Mouse (Mus musculus) heart, embryonic 12.5 days (tissue): ENCODE results near the gene B630019K06Rik. TPM values are rescaled to one million over a fixed set of nuclear protein-coding genes. Genes with fewer than 3 reads are reported as not detected.

Experiments used
- ATAC-seq: fragments of 200-750 bp; cut with Nextera tagmentation; 2 replicates; pipeline ENCODE4 v1.8.0; 2017; ENCODE audit warnings: moderate TSS enrichment, moderate library complexity; ENCODE audit not compliant: insufficient number of reproducible peaks, low FRiP score
- H3K27ac ChIP-seq: fragments of 300-500 bp; sonication (generic); 2 replicates; pipeline ENCODE4 v1.5.1; 2016; ENCODE audit warnings: mild to moderate bottlenecking, moderate library complexity; ENCODE audit not compliant: poor library complexity, severe bottlenecking
- H3K27me3 ChIP-seq: fragments of 300-500 bp; sonication (generic); replicated peaks from 2 replicates; pipeline ENCODE4 v1.6.1; 2016; ENCODE audit warnings: mild to moderate bottlenecking, moderate library complexity
- H3K36me3 ChIP-seq: fragments of 300-500 bp; sonication (generic); 2 replicates; pipeline ENCODE4 v1.6.1; 2016; ENCODE audit warnings: mild to moderate bottlenecking, moderate library complexity
- H3K4me1 ChIP-seq: fragments of 300-500 bp; sonication (generic); replicated peaks from 2 replicates; pipeline ENCODE4 v1.6.1; 2016; ENCODE audit warnings: mild to moderate bottlenecking
- H3K4me2 ChIP-seq: fragments of 300-500 bp; sonication (generic); 2 replicates; pipeline ENCODE4 v1.6.1; 2016; ENCODE audit warnings: mild to moderate bottlenecking, moderate library complexity
- H3K4me3 ChIP-seq: fragments of 300-500 bp; sonication (generic); 2 replicates; pipeline ENCODE4 v1.5.1; 2016; ENCODE audit warnings: mild to moderate bottlenecking
- H3K9ac ChIP-seq: fragments of 300-500 bp; sonication (generic); 2 replicates; pipeline ENCODE4 v1.6.1; 2016; ENCODE audit warnings: mild to moderate bottlenecking, moderate library complexity
- H3K9me3 ChIP-seq: fragments of 300-500 bp; sonication (generic); replicated peaks from 2 replicates; pipeline ENCODE4 v1.6.1; 2016; ENCODE audit warnings: mild to moderate bottlenecking, moderate library complexity
- WGBS: fragments of 180-500 bp; shearing (Covaris S2); methylation state at CpG from one replicate; pipeline ENCODE4 v1.1.7; 2016; 5-methylcytosine and 5-hydroxymethylcytosine counted together
- polyA plus RNA-seq: library from polyadenylated mRNA; unstranded; fragments of >200 nt; fragmentation: Nextera tagmentation; extraction: Ambion mirVana; gene quantifications from 2 replicates; pipeline ENCODE4 v1.2.1, GENCODE M21; 2016

The B630019K06Rik gene
- polyA plus RNA-seq, 1 experiment from 2014 or later, result 3.1 TPM

DNA sequence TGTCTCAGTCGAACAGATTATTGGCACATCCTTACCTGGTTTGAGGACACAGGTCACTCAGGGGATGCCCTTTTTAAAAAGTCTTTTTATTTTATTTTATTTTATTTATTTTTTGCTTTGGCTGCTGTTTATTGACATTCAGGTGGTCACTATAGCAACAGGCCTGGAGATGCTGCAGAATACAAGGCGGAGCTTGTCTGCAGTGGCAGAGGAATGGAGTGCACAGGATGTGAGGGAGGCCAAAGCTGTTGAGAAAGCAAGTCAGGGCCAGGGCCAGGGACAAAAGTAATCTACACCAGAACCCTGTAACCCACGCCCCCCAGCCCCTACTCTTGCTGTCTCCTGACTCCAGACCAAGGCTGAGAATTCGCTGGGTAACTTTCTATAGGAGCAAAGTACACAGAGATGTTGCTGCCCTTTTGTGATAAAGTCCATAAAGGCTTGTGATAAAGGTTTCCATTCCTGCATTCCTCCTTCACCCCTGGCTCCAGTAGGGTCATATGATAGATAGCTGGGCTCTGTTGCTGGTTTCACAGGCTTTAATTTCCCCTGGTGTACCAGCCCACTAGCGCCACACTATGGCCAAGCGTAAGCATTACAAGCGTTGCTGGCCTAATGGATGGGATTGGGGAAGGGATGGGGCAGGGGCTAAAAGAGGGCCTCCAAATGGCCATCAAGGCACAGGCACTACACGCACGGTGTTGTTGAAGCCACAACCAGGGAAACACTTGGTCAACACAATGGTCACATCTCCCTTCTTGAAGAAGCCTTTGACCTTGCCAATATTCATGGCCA lies 29.8 kb downstream of the B630019K06Rik start:
- no peaks in the 10 kb centered on the region for H3K4me1 ChIP-seq
- H3K27me3 ChIP-seq, result no peaks in the 10 kb centered on the region
- no peak overlapping the region for H3K27ac ChIP-seq
- no peak overlapping the region for H3K9ac ChIP-seq
- no peaks in the 10 kb centered on the region for H3K36me3 ChIP-seq
- H3K4me3 ChIP-seq, result no peak overlapping the region
- ATAC-seq, result no peak
- WGBS, result 45% methylated on average over 9 of the region's 9 CpGs
- H3K4me2 ChIP-seq, result no peak overlapping the region
- H3K9me3 ChIP-seq, result no peaks in the 10 kb centered on the region

GRCm38 (mm10) chrX:8927308-8927707 lies 35.1 kb downstream of the B630019K06Rik start:
- Histone ChIP-seq H3K4me1 (no peaks in the 10 kb centered on the region), H3K4me2 (no peak overlapping the region), H3K27ac (no peak overlapping the region), H3K9ac (no peak overlapping the region), H3K36me3 (no peaks in the 10 kb centered on the region), H3K27me3 (no peaks in the 10 kb centered on the region), H3K4me3 (no peak overlapping the region), H3K9me3 (no peaks in the 10 kb centered on the region)
- WGBS, result 49% methylated on average over 4 of the region's 4 CpGs
- ATAC-seq, result no peak

- H3K4me3 ChIP-seq, result no peak overlapping the region
- no peak overlapping the region for H3K9ac ChIP-seq
- no peaks in the 10 kb centered on the region for H3K4me1 ChIP-seq
- H3K4me2 ChIP-seq, result no peak overlapping the region
- H3K27ac ChIP-seq, result no peak overlapping the region
- H3K36me3 ChIP-seq, result no peaks in the 10 kb centered on the region
- 86% methylated on average over 8 of the region's 8 CpGs for WGBS
- no peaks in the 10 kb centered on the region for H3K9me3 ChIP-seq
- ATAC-seq, result no peak
- H3K27me3 ChIP-seq, result no peaks in the 10 kb centered on the region
Observed at GRCm38 (mm10) chrX:8944041-8944440, 51.9 kb downstream of the B630019K06Rik start.

Other genes with a start within 250 kb of the B630019K06Rik start
- gene Ssxb8, start 201.5 kb upstream of the B630019K06Rik start, polyA plus RNA-seq, result not detected in 2 replicates
- not detected in 2 replicates for gene Ssx9, start 143.9 kb upstream of the B630019K06Rik start, polyA plus RNA-seq
- gene Ssxb5, start 88.7 kb upstream of the B630019K06Rik start, polyA plus RNA-seq, result not detected in 2 replicates
- gene Gm6592, start 48.4 kb upstream of the B630019K06Rik start, polyA plus RNA-seq, result not detected in 2 replicates
- gene Gm5751, start 18.1 kb upstream of the B630019K06Rik start, polyA plus RNA-seq, result not detected in 2 replicates
- not detected in 2 replicates for gene Fthl17b, start 70.6 kb downstream of the B630019K06Rik start, polyA plus RNA-seq
- gene Fthl17c, start 84.2 kb downstream of the B630019K06Rik start, polyA plus RNA-seq, result not detected in 2 replicates
- gene Fthl17d, start 94.4 kb downstream of the B630019K06Rik start, polyA plus RNA-seq, result not detected in 2 replicates
- not detected in 2 replicates for gene Fthl17e, start 141.1 kb downstream of the B630019K06Rik start, polyA plus RNA-seq
- gene Fthl17f, start 170.6 kb downstream of the B630019K06Rik start, polyA plus RNA-seq, result not detected in 2 replicates
- gene 4930402K13Rik, start 212.2 kb downstream of the B630019K06Rik start, polyA plus RNA-seq, result not detected in 2 replicates